Mouse (Mus musculus) heart, postnatal 0 days (tissue): ENCODE data around the gene Mllt11. TPM values are rescaled to one million over a fixed set of nuclear protein-coding genes. Genes with fewer than 3 reads are reported as not detected.
A peak's percentile ranks its signal among the peaks of the same experiment; 100 is the strongest.

Experiments
- ATAC-seq: fragments of 200-750 bp; cut with Nextera tagmentation; 2 replicates; pipeline ENCODE4 v1.8.0; 2017; ENCODE audit warnings: low read depth, moderate number of reproducible peaks, moderate library complexity; ENCODE audit not compliant: insufficient read depth
- DNase-seq: peaks from one replicate; pipeline ENCODE4 v3.0.0-alpha.2; 2016; ENCODE audit warnings: low spot score
- H3K27ac ChIP-seq: fragments of 300-500 bp; sonication (generic); 2 replicates; pipeline ENCODE4 v1.5.1; 2014; ENCODE audit warnings: low read depth, mild to moderate bottlenecking
- H3K27me3 ChIP-seq: fragments of 300-500 bp; sonication (generic); 2 replicates; pipeline ENCODE4 v1.6.1; 2014; ENCODE audit warnings: low read length, mixed read lengths; ENCODE audit not compliant: control insufficient read depth, insufficient read depth
- H3K36me3 ChIP-seq: fragments of 300-500 bp; sonication (generic); replicated peaks from 2 replicates; pipeline ENCODE4 v1.6.1; 2014; ENCODE audit warnings: low read length, mixed read lengths; ENCODE audit not compliant: control insufficient read depth, insufficient read depth
- H3K4me1 ChIP-seq: fragments of 300-500 bp; sonication (generic); 2 replicates; pipeline ENCODE4 v1.6.1; 2014; ENCODE audit warnings: antibody characterized with exemption; ENCODE audit not compliant: control insufficient read depth, insufficient read depth
- H3K4me2 ChIP-seq: fragments of 300-500 bp; sonication (generic); 2 replicates; pipeline ENCODE4 v1.6.1; 2014; ENCODE audit warnings: low read depth, mild to moderate bottlenecking, low read length, moderate library complexity
- H3K4me3 ChIP-seq: fragments of 300-500 bp; sonication (generic); 2 replicates; pipeline ENCODE4 v1.5.1; 2014; ENCODE audit warnings: low read depth, low read length
- H3K9ac ChIP-seq: fragments of 300-500 bp; sonication (generic); replicated peaks from 2 replicates; pipeline ENCODE4 v1.6.1; 2014; ENCODE audit warnings: low read depth, low read length, mixed read lengths
- H3K9me3 ChIP-seq: fragments of 300-500 bp; sonication (generic); replicated peaks from 2 replicates; pipeline ENCODE4 v1.6.1; 2016; ENCODE audit warnings: low read length; ENCODE audit not compliant: control insufficient read depth
- CTCF ChIP-seq: IDR thresholded peaks from 2 replicates; pipeline ENCODE4 v1.5.1; 2016; ENCODE audit warnings: antibody characterized with exemption, control low read depth, low read depth
- EP300 ChIP-seq: IDR thresholded peaks from 2 replicates; pipeline ENCODE4 v1.6.1; 2016; ENCODE audit warnings: antibody characterized with exemption, low read depth
- WGBS: fragments of 180-500 bp; shearing (Covaris S2); extraction: QIAGEN DNeasy Blood & Tissue Kit; methylation state at CpG from one replicate; pipeline ENCODE4 v1.1.7; 2014; 5-methylcytosine and 5-hydroxymethylcytosine counted together
- polyA plus RNA-seq: library from polyadenylated mRNA; unstranded; fragments of >200 nt; fragmentation: Nextera tagmentation; extraction: Ambion mirVana; gene quantifications from 2 replicates; pipeline ENCODE4 v1.2.1, GENCODE M21; 2015
- total RNA-seq: library from RNA; depleted of rRNA; stranded (reverse); fragments of >200 nt; gene quantifications from 2 replicates; pipeline ENCODE4 v1.2.3, GENCODE M21; 2014; ENCODE audit warnings: low replicate concordance

Gene Mllt11
- total and polyA plus RNA-seq, 2 experiments from 2014 or later: 6.1 to 9.0 TPM

- ATAC-seq (no peak), DNase-seq (no peak)
- 79% methylated on average over 16 of the region's 16 CpGs for WGBS
- H3K4me3 ChIP-seq: no peak overlapping the region
- H3K4me1 ChIP-seq: peaks cover 25% of the 10 kb centered on the region
- no peak for TF ChIP-seq CTCF
- H3K4me2 ChIP-seq: no peak overlapping the region
- H3K27me3 ChIP-seq: no peaks in the 10 kb centered on the region
- no peaks in the 10 kb centered on the region for H3K9me3 ChIP-seq
- H3K27ac ChIP-seq: no peak overlapping the region
- H3K9ac ChIP-seq: no peak overlapping the region
- peaks cover 54% of the 10 kb centered on the region for H3K36me3 ChIP-seq
These were observed 1.5 kb upstream of the Mllt11 start for GRCm38 (mm10) chr3:95233303-95233980.

GRCm38 (mm10) chr3:95232771-95233170 is 800 bp upstream of the Mllt11 start:
- Histone ChIP-seq H3K4me2 (no peak overlapping the region), H3K36me3 (peaks cover 54% of the 10 kb centered on the region), H3K27ac (no peak overlapping the region), H3K4me3 (no peak overlapping the region), H3K9me3 (no peaks in the 10 kb centered on the region), H3K27me3 (no peaks in the 10 kb centered on the region), H3K4me1 (peaks cover 23% of the 10 kb centered on the region), H3K9ac (no peak overlapping the region)
- TF ChIP-seq EP300 (no peak), CTCF (no peak)
- WGBS: 40% methylated on average over 7 of the region's 7 CpGs
- DNase-seq (no peak), ATAC-seq (no peak)

GRCm38 (mm10) chr3:95230495-95231297 is 1.3 kb downstream of the Mllt11 start:
- ATAC-seq: no peak
- peak overlapping the region; percentile 89 for H3K4me3 ChIP-seq
- TF ChIP-seq EP300: no peak
- no peak for TF ChIP-seq CTCF
- peak overlapping the region; percentile 94 for H3K27ac ChIP-seq
- DNase-seq: no peak
- H3K4me2 ChIP-seq: peak overlapping the region; percentile 81
- peaks cover 42% of the 10 kb centered on the region for H3K36me3 ChIP-seq
- WGBS: 48% methylated on average over 8 of the region's 8 CpGs
- H3K9me3 ChIP-seq: no peaks in the 10 kb centered on the region
- H3K27me3 ChIP-seq: no peaks in the 10 kb centered on the region
- peaks cover 24% of the 10 kb centered on the region for H3K4me1 ChIP-seq
- H3K9ac ChIP-seq: peak overlapping the region; percentile 91; the same call in 1 of the 2 replicates

- H3K27ac ChIP-seq: peak overlapping the region; percentile 94
- no peaks in the 10 kb centered on the region for H3K9me3 ChIP-seq
- 23% methylated on average over 12 of the region's 13 CpGs for WGBS
- DNase-seq: peak; percentile 74
- H3K9ac ChIP-seq: peak overlapping the region; percentile 91
- H3K36me3 ChIP-seq: peaks cover 34% of the 10 kb centered on the region
- H3K4me1 ChIP-seq: peaks cover 24% of the 10 kb centered on the region
- TF ChIP-seq EP300: no peak
- no peak for TF ChIP-seq CTCF
- peak overlapping the region; percentile 81 for H3K4me2 ChIP-seq
- H3K27me3 ChIP-seq: no peaks in the 10 kb centered on the region
- peak; percentile 31 for ATAC-seq
- H3K4me3 ChIP-seq: peak overlapping the region; percentile 89
These were observed 2.0 kb downstream of the Mllt11 start for GRCm38 (mm10) chr3:95229781-95230494.

- no peak for TF ChIP-seq EP300
- no peak for TF ChIP-seq CTCF
- Histone ChIP-seq H3K4me3 (peak overlapping the region; percentile 89), H3K27me3 (no peaks in the 10 kb centered on the region), H3K36me3 (peaks cover 26% of the 10 kb centered on the region), H3K9ac (peak overlapping the region; percentile 91), H3K4me2 (peak overlapping the region; percentile 81), H3K27ac (peak overlapping the region; percentile 94), H3K4me1 (peaks cover 25% of the 10 kb centered on the region), H3K9me3 (no peaks in the 10 kb centered on the region)
- DNase-seq (no peak), ATAC-seq (peak; percentile 10; the same call in 1 of the 2 replicates)
- WGBS: 1% methylated on average over 35 of the region's 43 CpGs
These were observed 2.8 kb downstream of the Mllt11 start for GRCm38 (mm10) chr3:95228894-95229780.
